In the genomic region with DNA sequence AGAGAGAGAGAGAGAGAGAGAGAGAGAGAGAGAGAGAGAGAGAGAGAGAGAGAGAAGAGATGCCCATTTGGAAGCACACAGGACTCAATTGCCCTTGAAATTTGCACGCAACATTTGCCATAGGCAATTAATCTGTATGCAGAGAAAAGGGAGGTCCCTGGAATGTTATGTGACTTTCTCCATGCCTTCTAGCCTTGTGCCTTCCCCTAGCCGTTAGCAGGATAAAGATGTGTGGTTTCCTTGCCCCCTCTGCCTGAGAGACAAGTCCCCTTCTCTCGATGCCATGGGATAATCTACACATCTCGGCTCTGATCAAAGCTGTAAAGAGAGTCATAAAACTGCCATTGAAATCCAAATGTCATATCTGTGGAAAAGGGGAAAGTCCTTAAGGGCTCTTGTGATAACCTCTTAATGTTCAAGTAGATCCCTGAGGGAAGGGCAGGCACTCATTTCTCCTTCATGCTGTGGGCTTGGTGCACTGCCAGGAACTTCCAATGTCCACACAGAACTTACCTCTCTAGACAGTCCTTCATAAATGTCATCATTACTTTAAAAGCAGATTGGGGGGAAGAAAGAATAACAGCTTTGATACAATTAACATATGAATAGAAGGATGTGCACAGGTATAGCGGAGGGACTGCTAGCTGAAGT, we compare ENCODE assay signal across 25 mouse cellular contexts.
DNase-seq lines count a peak whose midpoint lies in the region; ATAC-seq and TF ChIP-seq lines count a peak whose summit lies in the region.
"Had no signal": no experiment of that assay in that cellular context is flagged by ENCODE, and none has a peak within 500 bp of the region (broad histone marks: within the 10 kb centered on the region; RNA-seq: fewer than 3 reads in every experiment).

No protein-coding gene starts in this region.

- TF ChIP-seq EP300 in lung, postnatal 0 days (IDR thresholded peaks at IDR 0.05): peak; percentile 86

- H3K4me2 ChIP-seq in lung, postnatal 0 days (replicated peaks; ENCODE audit: low read depth, low read length): no peak overlapping the region
- H3K4me2 ChIP-seq: embryonic facial prominence, embryonic 15.5 days; forebrain, embryonic 13.5 days; heart, embryonic 15.5 days; hindbrain, embryonic 12.5 days; intestine, embryonic 15.5 days; liver, embryonic 13.5 days; midbrain, embryonic 13.5 days had no signal

- no peak overlapping the region for H3K9ac ChIP-seq in lung, postnatal 0 days (replicated peaks; ENCODE audit: low read depth)
- H3K9ac ChIP-seq: embryonic facial prominence, embryonic 15.5 days; forebrain, embryonic 13.5 days; heart, embryonic 15.5 days; hindbrain, embryonic 12.5 days; intestine, embryonic 15.5 days; liver, embryonic 13.5 days; midbrain, embryonic 13.5 days had no signal

- no peaks in the 10 kb centered on the region for H3K36me3 ChIP-seq in lung, postnatal 0 days (ENCODE audit: insufficient read depth, low read length)
- H3K36me3 ChIP-seq: embryonic facial prominence, embryonic 15.5 days; G1E; heart, embryonic 15.5 days; hindbrain, embryonic 12.5 days; intestine, embryonic 15.5 days; liver, embryonic 13.5 days; midbrain, embryonic 13.5 days had no signal

- peak; percentile 88 for ATAC-seq in lung, postnatal 0 days
- ATAC-seq: forebrain, embryonic 13.5 days; hindbrain, postnatal 0 days; intestine, embryonic 15.5 days; midbrain, embryonic 13.5 days had no signal

- DNase-seq in kidney, postnatal 4 days: peak; percentile 26 to 46
- no peak for DNase-seq in kidney, adult 11 months
- peak; percentile 59 to 70 for DNase-seq in lung, adult 18-20 months
- peak; percentile 76 for DNase-seq in lung, postnatal 0 days (ENCODE audit: low spot score)
- peak; percentile 57 to 69 for DNase-seq in lung, postnatal 4 days
- no peak for DNase-seq in natural killer cell, adult 2 months (ENCODE audit: low spot score in 2 of 2)
- no peak for DNase-seq in embryo, embryonic 11 days
- DNase-seq in cerebellum, adult 9-11 months: no peak
- DNase-seq: adrenal gland, postnatal 25 days; B cell, adult 2 months; cerebellum, adult 11-12 months; cerebellum, postnatal 10 days; gastrocnemius, postnatal 14 days; liver, embryonic 13.5 days; retina, postnatal 1 day; right cerebral cortex, postnatal 14 days had no signal

- H3K27me3 ChIP-seq in lung, postnatal 0 days (replicated peaks; ENCODE audit: insufficient read depth, low read length): no peaks in the 10 kb centered on the region
- H3K27me3 ChIP-seq: embryonic facial prominence, embryonic 15.5 days; forebrain, embryonic 13.5 days; heart, embryonic 15.5 days; hindbrain, embryonic 12.5 days; intestine, embryonic 15.5 days; liver, embryonic 13.5 days; midbrain, embryonic 13.5 days had no signal

- no peak overlapping the region for H3K27ac ChIP-seq in lung, postnatal 0 days (ENCODE audit: low read length)
- H3K27ac ChIP-seq: embryonic facial prominence, embryonic 15.5 days; forebrain, embryonic 13.5 days; heart, embryonic 15.5 days; hindbrain, embryonic 12.5 days; hindbrain, postnatal 0 days; intestine, embryonic 15.5 days; liver, embryonic 13.5 days; macrophage; midbrain, embryonic 13.5 days had no signal

- H3K4me3 ChIP-seq in lung, postnatal 0 days (ENCODE audit: low read depth, low read length): no peak overlapping the region
- H3K4me3 ChIP-seq: embryonic facial prominence, embryonic 15.5 days; forebrain, embryonic 13.5 days; heart, embryonic 15.5 days; hindbrain, embryonic 12.5 days; intestine, embryonic 15.5 days; liver, embryonic 13.5 days; midbrain, embryonic 13.5 days had no signal

- WGBS in lung, postnatal 0 days: 32% methylated on average over 5 of the region's 5 CpGs

- no peak for TF ChIP-seq CTCF in lung, postnatal 0 days (IDR thresholded peaks at IDR 0.05)

- peaks cover 9% of the 10 kb centered on the region; the same call in 1 of the 2 replicates for H3K4me1 ChIP-seq in lung, postnatal 0 days (ENCODE audit: insufficient read depth, low read depth, low read length)
- H3K4me1 ChIP-seq: embryonic facial prominence, embryonic 15.5 days; forebrain, embryonic 13.5 days; heart, embryonic 15.5 days; hindbrain, embryonic 12.5 days; intestine, embryonic 15.5 days had no signal

- H3K9me3 ChIP-seq in lung, postnatal 0 days (ENCODE audit: low read length): no peaks in the 10 kb centered on the region
- H3K9me3 ChIP-seq: embryonic facial prominence, embryonic 15.5 days; forebrain, embryonic 13.5 days; heart, embryonic 15.5 days; hindbrain, embryonic 12.5 days; intestine, embryonic 15.5 days; liver, embryonic 13.5 days; midbrain, embryonic 13.5 days had no signal

Comparison
In these comparisons a context has a peak if more than half of its experiments do, and no peak if none do; other contexts are left out.
1. DNase-seq: peak in kidney, postnatal 4 days (2 of 2), lung, adult 18-20 months (2 of 2), lung, postnatal 0 days (single experiment) and lung, postnatal 4 days (2 of 2); none in kidney, adult 11 months (single experiment), natural killer cell, adult 2 months (0 of 2), embryo, embryonic 11 days (single experiment) and cerebellum, adult 9-11 months (single experiment).